ENCODE assay signal across 20 mouse cellular contexts in the genomic region with DNA sequence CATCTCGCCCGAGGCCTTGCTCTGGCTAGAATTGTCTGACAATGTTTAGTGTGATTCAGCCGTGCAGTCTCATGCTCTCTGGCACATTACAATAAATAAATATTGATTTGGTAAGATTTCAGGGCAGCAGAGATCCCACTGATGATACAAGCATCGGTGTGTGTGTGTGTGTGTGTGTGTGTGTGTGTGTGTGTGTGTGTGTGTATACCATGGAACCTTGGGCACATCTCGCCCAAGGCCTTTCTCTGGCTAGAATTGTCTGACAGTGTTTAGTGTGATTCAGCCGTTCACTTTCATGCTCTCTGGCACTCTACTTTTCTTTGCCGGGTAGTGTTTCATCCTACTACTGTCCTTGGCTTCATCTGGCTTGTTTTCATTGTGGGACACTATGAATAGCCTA.
DNase-seq lines count a peak whose midpoint lies in the region; ATAC-seq lines count a peak whose summit lies in the region.
"Had no signal": no experiment of that assay in that cellular context is flagged by ENCODE, and none has a peak within 500 bp of the region (broad histone marks: within the 10 kb centered on the region; RNA-seq: fewer than 3 reads in every experiment).

No protein-coding gene starts in this region.

- ATAC-seq in forebrain, embryonic 12.5 days (ENCODE audit: low FRiP score) = no peak
- ATAC-seq: CD4-positive, CD25-positive, alpha-beta regulatory T cell, adult 4 months; forebrain, embryonic 14.5 days; forebrain, embryonic 16.5 days had no signal

- peak; percentile 23 to 74 for DNase-seq in adrenal gland, adult (ENCODE audit: inconsistent age in 2 of 2, low spot score in 1 of 2)
- no peak for DNase-seq in adrenal gland, postnatal 4 days (ENCODE audit: low spot score in 2 of 2)
- DNase-seq in adrenal gland, adult 8-10 months = peak; percentile 35
- peak; percentile 37 for DNase-seq in adrenal gland, postnatal 14 days
- DNase-seq in adrenal gland, postnatal 36 days = peak; percentile 35 to 43
- no peak for DNase-seq in left cerebral cortex, postnatal 36 days (ENCODE audit: low spot score in 2 of 2)
- DNase-seq in adipocyte (ENCODE audit: low spot score) = no peak
- DNase-seq: B cell, adult 2 months; cerebellum, adult 11-12 months; cerebellum, adult 2 months; cerebellum, adult 9-10 months; cerebellum, postnatal 10 days; cerebellum, postnatal 25 days had no signal

- H3K36me3 ChIP-seq in forebrain, embryonic 12.5 days (replicated peaks) = no peaks in the 10 kb centered on the region
- H3K36me3 ChIP-seq: embryonic facial prominence, embryonic 10.5 days; embryonic facial prominence, embryonic 12.5 days; G1E had no signal

- WGBS in forebrain, embryonic 12.5 days = 92% methylated on average over 7 of the region's 7 CpGs

- no peak overlapping the region for H3K27ac ChIP-seq in forebrain, embryonic 12.5 days
- H3K27ac ChIP-seq: embryonic facial prominence, embryonic 10.5 days; embryonic facial prominence, embryonic 12.5 days had no signal

- 0 out of 2 replicates have a peak, but pooled peaks cover 3% of the 10 kb centered on the region for H3K9me3 ChIP-seq in forebrain, embryonic 12.5 days
- H3K9me3 ChIP-seq: embryonic facial prominence, embryonic 10.5 days; embryonic facial prominence, embryonic 12.5 days; G1E had no signal

- H3K27me3 ChIP-seq in forebrain, embryonic 12.5 days = no peaks in the 10 kb centered on the region
- H3K27me3 ChIP-seq: embryonic facial prominence, embryonic 12.5 days had no signal

- H3K4me1 ChIP-seq in forebrain, embryonic 12.5 days = 0 out of 2 replicates have a peak, but pooled peaks cover 4% of the 10 kb centered on the region

- intact Hi-C loops in left cerebral cortex, postnatal 36 days (cut with DNase I) = no loop called here

- H3K4me2 ChIP-seq in forebrain, embryonic 12.5 days = no peak overlapping the region
- H3K4me2 ChIP-seq: embryonic facial prominence, embryonic 12.5 days had no signal

- H3K4me3 ChIP-seq in forebrain, embryonic 12.5 days (replicated peaks) = no peak overlapping the region
- H3K4me3 ChIP-seq: embryonic facial prominence, embryonic 10.5 days; embryonic facial prominence, embryonic 12.5 days had no signal

- no peak overlapping the region for H3K9ac ChIP-seq in forebrain, embryonic 12.5 days
- H3K9ac ChIP-seq: embryonic facial prominence, embryonic 12.5 days had no signal

Comparison
In these comparisons a context has a peak if more than half of its experiments do, and no peak if none do; other contexts are left out.
1. DNase-seq: peak in adrenal gland, adult (2 of 2), adrenal gland, adult 8-10 months (single experiment), adrenal gland, postnatal 14 days (single experiment) and adrenal gland, postnatal 36 days (2 of 2); none in adrenal gland, postnatal 4 days (0 of 2), left cerebral cortex, postnatal 36 days (0 of 2) and adipocyte (single experiment).